In the genomic region with DNA sequence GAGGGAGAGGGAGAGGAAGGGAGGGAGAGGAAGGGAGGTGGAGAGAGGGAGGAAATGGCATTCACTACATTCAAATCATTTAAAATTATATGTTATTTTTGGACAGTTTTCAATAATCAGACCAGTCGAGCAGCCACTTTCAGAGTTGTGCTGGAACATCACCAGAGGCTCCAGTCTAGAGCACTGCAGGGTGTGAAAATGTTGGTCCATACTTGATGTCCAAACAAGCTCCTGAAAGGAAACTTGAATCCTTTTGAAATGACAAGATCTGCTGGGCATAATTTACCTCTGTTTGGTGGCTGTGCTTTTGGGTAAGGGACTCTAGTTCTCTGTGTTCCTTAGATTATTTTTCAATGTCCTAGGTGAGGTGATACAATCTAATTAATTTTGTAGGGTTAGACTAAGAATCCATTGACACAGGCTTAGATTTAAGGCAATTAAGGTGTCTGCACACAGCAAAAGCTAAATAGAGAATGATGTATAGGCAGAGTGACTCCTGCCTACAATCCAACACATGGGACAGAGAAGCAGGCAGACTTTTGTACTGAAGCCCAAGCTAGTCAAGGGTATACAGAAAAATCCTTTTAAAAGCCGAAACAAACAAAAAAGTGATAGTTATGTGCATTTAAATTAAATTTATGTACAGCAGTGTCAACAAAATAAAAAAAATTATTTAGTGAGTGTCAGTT, we compare ENCODE assay signal across 24 mouse cellular contexts.
"Had no signal": no experiment of that assay in that cellular context is flagged by ENCODE, and none has a peak within 500 bp of the region (broad histone marks: within the 10 kb centered on the region; RNA-seq: fewer than 3 reads in every experiment).

No protein-coding gene starts in this region.

- H3K4me2 ChIP-seq: intestine, embryonic 15.5 days; limb, embryonic 13.5 days; liver, embryonic 12.5 days; liver, embryonic 15.5 days; neural tube, embryonic 12.5 days; neural tube, embryonic 15.5 days had no signal

- DNase-seq: kidney, adult 11 months; kidney, adult 9 months; layer of hippocampus, adult 9-11 months; liver; lung, adult 2 months; lung, postnatal 14 days; midbrain, embryonic 14.5 days; right cerebral cortex, adult 18-20 months; right cerebral cortex, postnatal 14 days; right cerebral cortex, postnatal 4 days; thymus, adult 2 months; thymus, postnatal 14 days; thymus, postnatal 4 days had no signal

- H3K36me3 ChIP-seq: intestine, embryonic 15.5 days; limb, embryonic 10.5 days; limb, embryonic 13.5 days; liver, embryonic 12.5 days; liver, embryonic 15.5 days; midbrain, embryonic 10.5 days; neural tube, embryonic 12.5 days; neural tube, embryonic 15.5 days had no signal

- H3K27ac ChIP-seq: intestine, embryonic 15.5 days; layer of hippocampus, adult 2 months; limb, embryonic 10.5 days; limb, embryonic 13.5 days; liver, embryonic 12.5 days; liver, embryonic 15.5 days; midbrain, embryonic 10.5 days; neural tube, embryonic 12.5 days; neural tube, embryonic 15.5 days; stomach, postnatal 0 days had no signal

- H3K9ac ChIP-seq: intestine, embryonic 15.5 days; limb, embryonic 13.5 days; liver, embryonic 12.5 days; liver, embryonic 15.5 days; neural tube, embryonic 12.5 days; neural tube, embryonic 15.5 days had no signal

- H3K4me1 ChIP-seq: intestine, embryonic 15.5 days; limb, embryonic 10.5 days; limb, embryonic 13.5 days; liver, embryonic 12.5 days; liver, embryonic 15.5 days; megakaryocyte, embryonic 14.5 days; midbrain, embryonic 10.5 days; neural tube, embryonic 12.5 days; neural tube, embryonic 15.5 days had no signal

- H3K4me3 ChIP-seq: intestine, embryonic 15.5 days; layer of hippocampus, adult 2 months; limb, embryonic 10.5 days; limb, embryonic 13.5 days; liver, embryonic 12.5 days; liver, embryonic 15.5 days; megakaryocyte, embryonic 14.5 days; midbrain, embryonic 10.5 days; neural tube, embryonic 12.5 days; neural tube, embryonic 15.5 days had no signal

- ATAC-seq: intestine, embryonic 15.5 days; liver, embryonic 12.5 days had no signal

- H3K27me3 ChIP-seq: intestine, embryonic 15.5 days; limb, embryonic 13.5 days; liver, embryonic 12.5 days; liver, embryonic 15.5 days; megakaryocyte, embryonic 14.5 days; neural tube, embryonic 12.5 days; neural tube, embryonic 15.5 days had no signal

- H3K9me3 ChIP-seq: intestine, embryonic 15.5 days; limb, embryonic 10.5 days; limb, embryonic 13.5 days; liver, embryonic 12.5 days; liver, embryonic 15.5 days; megakaryocyte, embryonic 14.5 days; midbrain, embryonic 10.5 days; neural tube, embryonic 12.5 days; neural tube, embryonic 15.5 days had no signal
